Mouse (Mus musculus) liver, adult 2 months (tissue): ENCODE results near the gene Ccdc121.

ENCODE experiments used
- CTCF ChIP-seq: fragments of 200-500 bp; IDR thresholded peaks from 2 replicates; pipeline ENCODE4 v1.5.1; 2011; ENCODE audit warnings: low read depth, low read length, control low read depth
- POLR2A ChIP-seq: fragments of 200-500 bp; IDR thresholded peaks from 2 replicates; pipeline ENCODE4 v1.6.1; 2011; ENCODE audit warnings: low read length, control low read depth; ENCODE audit not compliant: insufficient read depth; ENCODE audit errors: extremely low read depth

DNA sequence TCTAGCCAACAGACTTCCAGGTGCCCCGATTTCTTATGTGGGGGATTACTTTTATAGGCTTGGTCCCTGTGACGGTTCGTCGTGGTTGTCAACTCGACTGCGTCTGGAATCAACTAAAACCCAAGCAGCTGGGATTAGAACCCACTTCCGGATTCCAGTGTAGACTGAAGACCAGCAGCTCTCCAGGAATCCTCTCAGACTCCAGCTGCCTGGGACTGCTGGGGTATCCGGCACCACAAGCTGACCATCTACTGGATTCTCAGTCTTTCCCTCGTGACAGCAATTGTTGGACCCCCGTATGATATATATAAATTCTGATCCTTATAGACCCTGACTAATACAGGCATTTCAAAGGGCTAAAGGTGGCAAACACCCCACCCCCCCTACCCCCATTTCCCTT lies 48.4 kb upstream of the Ccdc121 start:
- TF ChIP-seq CTCF (no peak), POLR2A (no peak)
